Mouse (Mus musculus) gastrocnemius, adult 2 months (tissue): ENCODE data around the gene Mrln. TPM values are rescaled to one million over a fixed set of nuclear protein-coding genes. Genes with fewer than 3 reads are reported as not detected.

ENCODE experiments used
- DNase-seq: peaks from one replicate; pipeline ENCODE4 v3.0.0; 2022
- H3K27ac ChIP-seq: fragments of 200-600 bp; 2 replicates; pipeline ENCODE4 v1.8.1; 2022; ENCODE audit warnings: mild to moderate bottlenecking
- H3K4me3 ChIP-seq: fragments of 200-600 bp; 2 replicates; pipeline ENCODE4 v1.8.1; 2022; ENCODE audit warnings: mild to moderate bottlenecking, moderate library complexity
- CTCF ChIP-seq: fragments of 200-600 bp; IDR thresholded peaks from 2 replicates; pipeline ENCODE4 v1.8.1; 2022; ENCODE audit warnings: antibody characterized with exemption, mild to moderate bottlenecking, moderate library complexity
- intact Hi-C: fragments of 180-260 bp; cut with DNase I; formaldehyde crosslinking; loops from one replicate; pipeline ENCODE4 v1.15.1; 2025
- total RNA-seq, 2 experiments: library from RNA; stranded (reverse); gene quantifications; 2 replicates each; pipeline ENCODE4 v1.2.3; 2021

Mrln gene
- total RNA-seq, 2 experiments from 2014 or later = 201 to 276 TPM

- peak; percentile 91 for TF ChIP-seq CTCF
- peak; percentile 80 for DNase-seq
- intact Hi-C loops = loop anchor here (2.0 kb wide), 2 partner anchors 71 to 123 kb away; partner anchors contain the start of gene Slc16a9
- no peak overlapping the region for H3K4me3 ChIP-seq
- H3K27ac ChIP-seq = no peak overlapping the region; the same call in 1 of the 2 replicates
Measured at GRCm38 (mm10) chr10:70173314-70173713, 31.1 kb upstream of the Mrln start.

GRCm38 (mm10) chr10:70174494-70175190 lies 29.8 kb upstream of the Mrln start:
- no peak for DNase-seq
- intact Hi-C loops = no loop called here
- no peak overlapping the region for H3K4me3 ChIP-seq
- TF ChIP-seq CTCF = no peak
- 0 out of 2 replicates have a peak overlapping the region, but pooled peaks have one; percentile 5 for H3K27ac ChIP-seq

- intact Hi-C loops = no loop called here
- DNase-seq = peak; percentile 7
- TF ChIP-seq CTCF = no peak
- H3K27ac ChIP-seq = no peak overlapping the region
- no peak overlapping the region for H3K4me3 ChIP-seq
Measured at GRCm38 (mm10) chr10:70180727-70181126, 23.7 kb upstream of the Mrln start.

- no peak overlapping the region for H3K4me3 ChIP-seq
- intact Hi-C loops = no loop called here
- peak; percentile 37 for DNase-seq
- peak overlapping the region; percentile 49 for H3K27ac ChIP-seq
- TF ChIP-seq CTCF = no peak
Measured at GRCm38 (mm10) chr10:70181279-70181972, 23.0 kb upstream of the Mrln start.

GRCm38 (mm10) chr10:70183210-70184080 lies 21.0 kb upstream of the Mrln start:
- no peak for TF ChIP-seq CTCF
- intact Hi-C loops = no loop called here
- H3K4me3 ChIP-seq = no peak overlapping the region
- H3K27ac ChIP-seq = peak overlapping the region; percentile 68
- peak; percentile 67 for DNase-seq

- H3K27ac ChIP-seq = peak overlapping the region; percentile 48
- TF ChIP-seq CTCF = peak; percentile 75
- DNase-seq = peak; percentile 60
- intact Hi-C loops = no loop called here
- H3K4me3 ChIP-seq = no peak overlapping the region
Measured at GRCm38 (mm10) chr10:70186136-70186535, 18.3 kb upstream of the Mrln start.

- intact Hi-C loops = no loop called here
- DNase-seq = peak; percentile 60
- Histone ChIP-seq H3K4me3 (no peak overlapping the region), H3K27ac (no peak overlapping the region)
- no peak for TF ChIP-seq CTCF
Measured at GRCm38 (mm10) chr10:70186586-70186985, 17.9 kb upstream of the Mrln start.

GRCm38 (mm10) chr10:70189864-70190263 lies 14.6 kb upstream of the Mrln start:
- Histone ChIP-seq H3K27ac (no peak overlapping the region), H3K4me3 (no peak overlapping the region)
- intact Hi-C loops = no loop called here
- peak; percentile 38 for TF ChIP-seq CTCF
- DNase-seq = no peak

GRCm38 (mm10) chr10:70194283-70194682 lies 10.2 kb upstream of the Mrln start:
- intact Hi-C loops = no loop called here
- no peak overlapping the region for H3K27ac ChIP-seq
- DNase-seq = no peak
- no peak overlapping the region for H3K4me3 ChIP-seq
- TF ChIP-seq CTCF = no peak

GRCm38 (mm10) chr10:70195279-70195678 lies 9.2 kb upstream of the Mrln start:
- H3K27ac ChIP-seq = peak overlapping the region; percentile 53
- DNase-seq = no peak
- no peak for TF ChIP-seq CTCF
- H3K4me3 ChIP-seq = no peak overlapping the region
- intact Hi-C loops = no loop called here

- Histone ChIP-seq H3K27ac (peak overlapping the region; percentile 64), H3K4me3 (no peak overlapping the region)
- TF ChIP-seq CTCF = peak; percentile 68
- intact Hi-C loops = loop anchor here (2.0 kb wide), 1 partner anchor 101 kb away; no protein-coding TSS in a partner anchor
- peak; percentile 44 for DNase-seq
Measured at GRCm38 (mm10) chr10:70195786-70196185, 8.7 kb upstream of the Mrln start.

GRCm38 (mm10) chr10:70196666-70197065 lies 7.8 kb upstream of the Mrln start:
- Histone ChIP-seq H3K4me3 (no peak overlapping the region), H3K27ac (peak overlapping the region; percentile 64)
- DNase-seq = peak; percentile 68
- TF ChIP-seq CTCF = no peak
- intact Hi-C loops = loop anchor here (2.0 kb wide), 1 partner anchor 100 kb away; no protein-coding TSS in a partner anchor
